Mouse (Mus musculus): ENCODE data around the gene Morn1. TPM values are rescaled to one million over a fixed set of nuclear protein-coding genes. Genes with fewer than 3 reads are reported as not detected.
A peak's percentile ranks its signal among the peaks of the same experiment; 100 is the strongest.

The Morn1 gene
- total RNA-seq (2014; fragmentation: Nextera tagmentation), result 0.62 and 1.2 TPM in 2 replicates
- 1.6 and 4.7 TPM in 2 replicates for total RNA-seq (2017)

- peak; percentile 96 for ATAC-seq (replicated peaks; ENCODE audit: poor library complexity, severe bottlenecking)
Observed at GRCm38 (mm10) chr4:155086108-155087024, at the start of gene Morn1, which contains the start of gene Rer1. TSS of gene Morn1 (plus strand) at chr4:155086577. TSS of gene Rer1 (minus strand) at chr4:155086382.

GRCm38 (mm10) chr4:155040197-155040596, 46.2 kb upstream of the Morn1 start:
- no peak for ATAC-seq (replicated peaks; ENCODE audit: poor library complexity, severe bottlenecking)

GRCm38 (mm10) chr4:155040696-155041095, 45.7 kb upstream of the Morn1 start:
- no peak for ATAC-seq (replicated peaks; ENCODE audit: poor library complexity, severe bottlenecking)

- ATAC-seq (replicated peaks; ENCODE audit: poor library complexity, severe bottlenecking), result no peak
Observed at GRCm38 (mm10) chr4:155042606-155043288, 43.6 kb upstream of the Morn1 start.

DNA sequence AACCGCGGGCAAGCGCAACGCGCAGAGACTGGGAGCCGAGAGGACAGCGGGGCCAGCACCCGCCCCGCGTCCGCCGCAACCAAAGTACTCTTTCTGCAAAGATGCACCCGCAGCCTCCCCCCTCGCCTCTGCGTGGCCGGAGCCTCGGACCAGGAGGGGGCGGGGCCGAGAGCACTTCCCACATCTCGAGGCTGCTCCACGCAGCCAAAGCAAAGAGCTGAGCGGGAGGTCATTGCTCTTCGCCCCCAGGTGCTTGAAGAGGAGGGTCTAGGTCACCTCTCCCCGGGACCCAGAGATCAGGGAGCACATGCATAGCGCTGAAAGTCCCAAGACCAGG, 43.1 kb upstream of the Morn1 start:
- ATAC-seq (replicated peaks; ENCODE audit: poor library complexity, severe bottlenecking), result 0 out of 2 replicates have a peak, but pooled peaks have one; percentile 23

DNA sequence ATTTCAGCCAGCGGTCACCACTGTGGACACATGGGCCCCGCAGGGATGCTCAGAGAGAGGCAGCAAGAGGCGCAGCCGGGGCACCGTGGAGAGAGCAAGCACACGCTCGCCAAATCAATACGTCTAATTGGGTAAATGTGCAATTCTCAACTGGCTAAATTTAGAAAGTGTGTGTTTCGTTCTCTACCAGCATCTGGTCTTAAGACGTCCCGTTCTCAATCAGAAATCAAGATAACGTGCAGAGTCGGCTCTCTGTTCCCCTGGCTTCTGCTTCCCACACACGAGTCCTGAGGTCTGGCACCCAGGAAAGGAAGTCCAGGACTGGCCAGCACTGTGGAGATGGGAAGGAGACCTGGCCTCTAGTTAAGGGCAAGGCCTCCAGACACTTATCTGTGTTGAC, 39.7 kb upstream of the Morn1 start:
- no peak for ATAC-seq (replicated peaks; ENCODE audit: poor library complexity, severe bottlenecking)

DNA sequence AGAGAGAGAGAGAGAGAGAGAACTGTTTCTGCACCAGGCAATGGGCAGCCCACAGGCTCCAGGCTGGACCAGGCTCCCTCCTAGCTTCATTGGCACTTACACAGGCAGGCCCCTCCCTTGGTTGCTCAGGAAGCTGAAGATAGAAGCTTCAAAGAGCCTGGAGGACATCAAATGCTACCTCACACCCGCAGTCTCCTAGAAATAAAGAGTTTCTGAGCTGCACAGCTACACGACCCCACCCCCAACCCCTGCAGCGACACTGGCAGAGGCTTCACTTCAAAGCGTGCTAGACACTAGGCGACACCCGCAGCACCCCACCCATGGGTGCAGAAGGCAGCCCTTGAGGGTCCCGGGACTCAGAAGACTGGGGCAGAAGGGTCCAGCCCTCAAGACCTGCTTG, 36.3 kb upstream of the Morn1 start:
- no peak for ATAC-seq (replicated peaks; ENCODE audit: poor library complexity, severe bottlenecking)

DNA sequence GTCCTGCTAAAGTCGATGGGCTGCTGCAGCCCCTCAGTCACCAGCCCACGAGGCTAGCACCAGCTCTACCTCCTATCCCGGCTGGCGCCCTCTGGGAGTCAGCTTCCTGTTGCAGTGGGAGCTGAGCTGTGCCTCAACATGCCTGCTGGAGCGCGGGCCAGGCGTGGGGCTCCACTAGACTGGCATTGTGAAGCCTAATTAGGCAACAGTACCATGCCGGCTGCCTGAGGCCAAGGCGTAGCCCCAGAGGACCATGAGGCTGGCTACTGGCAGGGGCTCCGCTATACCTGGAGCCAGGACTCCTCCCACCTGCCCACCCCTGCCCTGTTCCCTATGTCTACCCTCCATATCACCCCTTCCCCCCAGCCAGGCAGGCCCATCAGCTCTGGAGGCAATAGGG, 29.7 kb upstream of the Morn1 start, which contains the start of gene Plch2:
Gene Plch2 (minus strand): TSS at position 61 of the 400 bp plus-strand sequence.
- ATAC-seq (replicated peaks; ENCODE audit: poor library complexity, severe bottlenecking), result no peak

- ATAC-seq (replicated peaks; ENCODE audit: poor library complexity, severe bottlenecking), result no peak
Observed at GRCm38 (mm10) chr4:155058325-155058724, 28.1 kb upstream of the Morn1 start.

DNA sequence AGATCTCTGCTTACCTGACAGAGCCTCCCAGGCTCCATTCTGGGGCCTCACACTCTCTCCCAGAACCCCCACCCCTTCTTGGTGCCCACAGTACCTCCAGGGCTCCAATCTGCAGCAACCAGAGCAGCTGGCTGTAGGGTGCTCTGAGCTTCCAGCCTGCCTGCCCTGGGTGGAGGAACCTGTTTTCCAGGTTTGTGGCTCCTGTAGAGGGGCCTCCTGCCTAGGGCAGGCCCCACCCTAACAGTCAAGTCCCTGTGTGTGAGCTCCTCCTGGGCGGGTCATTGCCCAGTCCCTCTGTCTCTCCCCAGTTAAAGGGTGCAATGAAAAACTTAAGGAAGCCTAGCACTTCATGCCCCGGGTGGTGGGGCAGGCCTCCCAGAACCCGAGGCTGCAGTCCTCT, 22.5 kb upstream of the Morn1 start:
- ATAC-seq (replicated peaks; ENCODE audit: poor library complexity, severe bottlenecking), result no peak

DNA sequence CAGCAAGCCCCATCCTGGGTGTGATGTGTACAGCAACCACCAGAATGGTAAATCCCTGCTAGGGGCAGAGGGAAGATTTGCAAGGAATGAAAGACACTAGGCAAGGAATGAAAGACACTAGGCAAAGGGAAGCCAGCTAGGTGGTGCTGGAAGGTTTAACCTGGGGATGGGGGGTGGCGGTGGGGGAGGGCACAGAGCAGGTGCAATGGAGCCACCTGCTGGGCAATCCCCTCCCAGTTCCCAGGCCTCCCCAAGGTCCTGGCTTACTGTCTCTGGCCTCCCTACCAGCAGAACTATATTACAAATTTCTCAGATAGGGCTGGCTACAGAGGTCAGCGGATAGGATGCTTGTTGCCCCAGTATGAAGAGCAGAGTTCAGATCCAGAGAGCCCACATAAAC, 21.9 kb upstream of the Morn1 start:
- ATAC-seq (replicated peaks; ENCODE audit: poor library complexity, severe bottlenecking), result no peak

GRCm38 (mm10) chr4:155065970-155066833, 20.2 kb upstream of the Morn1 start:
- ATAC-seq (replicated peaks; ENCODE audit: poor library complexity, severe bottlenecking), result peak; percentile 61

GRCm38 (mm10) chr4:155066834-155067522, 19.4 kb upstream of the Morn1 start, which contains the start of gene Pex10:
TSS of gene Pex10 (plus strand) at chr4:155067016.
- peak; percentile 85 for ATAC-seq (replicated peaks; ENCODE audit: poor library complexity, severe bottlenecking)

GRCm38 (mm10) chr4:155068357-155068972, 17.9 kb upstream of the Morn1 start:
- ATAC-seq (replicated peaks; ENCODE audit: poor library complexity, severe bottlenecking), result no peak

DNA sequence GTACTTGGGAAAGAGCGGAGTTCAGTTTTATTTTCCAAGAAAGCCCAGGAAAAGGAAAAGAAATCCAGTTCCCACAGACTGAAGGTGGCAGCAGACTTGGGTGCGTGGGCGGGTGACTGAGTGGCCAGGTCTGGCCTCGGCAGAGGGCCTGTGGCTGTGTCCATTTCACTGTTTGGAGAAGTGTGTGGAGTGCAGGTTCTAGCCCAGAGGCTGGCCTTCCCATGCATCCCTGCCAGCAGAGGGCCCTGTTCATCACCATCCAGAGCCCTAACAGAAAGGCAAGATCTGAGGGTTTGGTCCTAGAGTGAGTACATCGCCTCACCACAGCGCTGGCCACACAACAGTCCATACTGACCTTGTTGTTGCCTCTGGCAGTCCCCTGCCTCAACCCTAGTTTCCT, 17.2 kb upstream of the Morn1 start:
- no peak for ATAC-seq (replicated peaks; ENCODE audit: poor library complexity, severe bottlenecking)

DNA sequence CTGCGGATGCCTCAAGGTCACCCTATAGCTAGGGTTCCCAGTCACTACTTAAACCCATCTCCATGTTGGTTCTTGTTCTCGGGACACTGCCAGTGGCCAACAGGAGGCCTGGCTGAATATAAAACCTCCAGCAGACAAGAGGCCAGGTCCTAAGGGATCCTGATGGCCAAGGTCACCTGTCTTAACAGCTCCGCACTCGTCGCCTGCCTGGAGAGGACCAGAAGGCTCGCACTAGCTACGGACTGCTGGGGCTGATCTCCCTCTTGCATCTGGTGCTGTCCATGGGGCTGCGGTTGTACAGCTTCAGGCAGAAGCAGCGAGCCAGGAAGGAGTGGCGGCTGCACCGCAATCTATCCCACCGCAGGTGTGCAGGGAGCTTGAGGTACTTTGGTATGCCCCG, 16.2 kb upstream of the Morn1 start:
- no peak for ATAC-seq (replicated peaks; ENCODE audit: poor library complexity, severe bottlenecking)

DNA sequence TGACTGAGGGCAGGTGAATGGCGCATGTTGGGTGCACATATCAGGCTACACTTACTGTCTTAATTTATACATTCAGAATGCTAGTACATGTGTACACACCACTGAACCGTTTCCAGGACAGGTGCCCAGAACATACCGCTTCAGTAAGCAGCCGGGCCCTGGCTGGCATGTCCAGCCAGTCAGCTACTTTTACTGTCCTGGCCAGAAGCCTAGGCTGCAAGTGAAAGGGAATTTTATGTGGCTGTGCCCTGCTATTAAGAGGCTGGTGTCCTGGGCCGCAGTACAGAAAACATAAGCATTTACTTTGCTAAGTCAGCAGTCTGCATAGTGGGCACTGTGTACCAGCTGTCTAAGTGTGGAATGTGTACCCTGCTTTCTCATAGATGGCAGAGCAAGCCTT, 15.5 kb upstream of the Morn1 start:
- no peak for ATAC-seq (replicated peaks; ENCODE audit: poor library complexity, severe bottlenecking)

GRCm38 (mm10) chr4:155074418-155074817, 12.0 kb upstream of the Morn1 start:
- ATAC-seq (replicated peaks; ENCODE audit: poor library complexity, severe bottlenecking), result no peak

GRCm38 (mm10) chr4:155075137-155075536, 11.2 kb upstream of the Morn1 start:
- ATAC-seq (replicated peaks; ENCODE audit: poor library complexity, severe bottlenecking), result no peak

Data from granulocyte monocyte progenitor cell, adult 5-6 weeks (primary cell).